Mouse (Mus musculus) heart, adult 18-20 months (tissue): Measurements from ENCODE around the gene Gm14226. TPM values are rescaled to one million over a fixed set of nuclear protein-coding genes. Genes with fewer than 3 reads are reported as not detected.
A peak's percentile ranks its signal among the peaks of the same experiment; 100 is the strongest.
"Not testable (repeated sequence)": the region's sequence is repeated elsewhere in the genome, so short reads cannot be mapped to it uniquely, and the experiment has no call there.

Source experiments
- DNase-seq, 2 experiments: peaks; one replicate each; pipeline ENCODE4 v3.0.0; 2021 to 2022; ENCODE audit warnings: mixed read lengths in 1 of 2
- long read RNA-seq, 2 experiments: library from polyadenylated mRNA; stranded (forward); transcript quantifications; one replicate each; pipeline ENCODE4 v2.0.0; 2021
- total RNA-seq, 2 experiments: library from RNA; stranded (reverse); gene quantifications; 2 replicates each; pipeline ENCODE4 v1.2.3; 2021

Gm14226 gene
- under 1 TPM; 0.15 to 0.20 TPM for total RNA-seq
- long read RNA-seq, experiment 1: 0 reads
- long read RNA-seq, experiment 2: 0 reads

DNA sequence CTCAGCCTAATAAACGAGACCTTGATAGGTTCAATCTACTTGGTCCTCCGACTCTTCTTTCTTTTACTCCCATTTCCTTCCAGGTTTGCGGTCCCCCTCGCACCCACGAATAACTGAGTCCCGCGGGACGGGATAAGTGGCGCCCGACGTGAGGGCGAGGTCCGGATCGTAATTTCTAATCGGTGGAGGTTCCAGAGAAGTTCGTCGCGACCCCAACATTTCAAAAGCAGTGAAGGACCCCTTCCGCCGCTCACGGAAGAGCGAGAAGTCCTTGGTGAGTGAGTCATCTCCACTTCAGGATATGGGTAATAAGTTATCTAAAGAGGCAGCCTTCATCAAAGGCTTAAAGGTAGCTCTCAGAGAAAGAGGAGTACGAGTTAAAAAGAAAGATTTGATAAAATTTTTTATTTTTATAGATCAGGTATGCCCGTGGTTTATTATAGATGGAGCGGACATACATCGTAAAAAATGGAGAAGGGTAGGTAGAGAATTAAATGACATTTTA is at the start of gene Gm14226:
Gene Gm14226, plus strand, starts transcription at position 16 of the 505 bp plus-strand sequence.
- peak in 1 of 2 experiments; percentile 19 for DNase-seq

DNA sequence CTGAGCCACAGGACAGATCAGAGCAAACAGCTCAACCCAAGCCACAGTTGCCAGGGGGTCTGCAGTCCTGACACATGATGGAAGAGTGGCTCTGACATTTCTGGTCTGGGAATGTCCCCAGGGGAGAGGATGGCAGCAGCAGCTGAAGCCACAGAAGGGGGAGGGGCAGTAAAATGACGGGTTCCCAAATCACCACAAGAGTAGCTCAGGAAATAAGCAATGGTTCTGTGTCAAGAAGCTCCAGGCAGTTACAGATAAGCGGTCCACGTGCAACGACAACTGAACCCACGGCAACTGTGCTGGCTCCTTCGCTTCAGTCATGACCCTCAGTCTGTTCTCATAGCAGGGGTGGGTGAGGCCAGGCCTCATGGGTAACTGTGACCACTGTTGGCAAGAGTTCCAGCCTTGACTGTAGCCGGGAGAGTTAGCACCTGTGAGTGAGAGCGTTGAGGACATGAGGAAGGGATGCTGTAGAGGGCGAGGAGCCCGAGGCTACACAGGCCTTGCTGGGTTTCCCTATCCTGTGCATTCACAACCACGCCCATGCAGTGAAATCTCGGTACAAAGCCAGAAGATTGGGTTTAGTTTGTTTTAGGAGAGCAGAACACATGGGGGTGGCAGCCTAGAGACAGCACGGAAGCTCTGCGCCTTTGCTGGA is 48.2 kb upstream of the Gm14226 start:
- DNase-seq: not testable (repeated sequence)

DNA sequence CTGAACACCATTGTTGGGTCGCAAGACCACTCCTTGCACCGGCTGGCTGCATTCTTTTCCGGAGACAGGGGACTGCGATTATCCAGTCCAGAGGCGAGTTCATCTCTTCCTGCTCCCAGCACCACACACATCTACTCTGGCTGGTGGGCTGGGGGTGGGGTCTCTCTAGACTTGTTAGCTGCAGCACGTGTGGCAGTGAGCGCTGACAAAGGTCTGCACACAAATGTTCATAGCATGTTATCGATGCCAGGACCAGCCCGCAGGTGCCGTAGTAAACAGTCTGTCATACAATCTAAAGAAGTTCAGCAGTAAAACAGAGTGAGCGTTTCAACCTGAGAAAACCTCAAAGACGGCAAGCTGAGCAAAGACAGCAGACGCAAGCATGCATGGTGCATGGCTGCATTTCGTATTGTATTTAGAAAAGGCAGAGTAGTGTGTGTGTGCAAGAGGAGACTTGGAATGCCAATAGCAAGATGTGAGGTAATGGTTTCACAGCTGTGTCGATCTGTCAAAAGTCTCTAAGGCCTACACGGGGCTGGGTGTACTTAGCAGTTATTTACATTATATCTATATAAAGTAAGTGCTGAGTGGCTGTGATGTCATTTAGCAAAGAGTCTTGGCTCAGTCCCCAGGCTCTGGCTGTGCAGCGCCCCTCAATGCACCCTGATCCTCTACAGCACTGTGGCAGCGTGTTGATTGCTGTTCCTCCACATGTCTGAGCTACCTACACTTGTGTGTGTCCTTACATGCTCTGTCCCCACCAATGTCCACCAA is 46.0 kb upstream of the Gm14226 start:
- DNase-seq: no peak

DNA sequence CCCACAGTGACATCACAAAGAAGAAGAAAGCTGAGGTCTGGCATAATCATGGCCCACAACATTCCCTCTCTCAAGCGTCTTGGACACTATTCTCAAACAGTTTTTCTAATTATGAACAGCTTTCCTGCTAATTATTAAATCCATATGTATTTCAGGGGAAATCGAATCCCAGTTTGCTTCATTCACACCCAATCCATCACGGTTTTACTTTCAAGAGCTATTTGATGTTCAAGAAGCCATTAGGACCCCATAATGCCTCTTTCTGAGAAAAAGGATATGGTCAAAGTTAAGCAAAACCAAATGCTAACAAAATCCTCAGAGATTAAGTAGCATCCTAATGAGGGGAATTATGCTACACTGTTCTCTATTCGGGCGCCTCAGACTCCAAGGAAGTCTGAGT is 45.1 kb upstream of the Gm14226 start:
- DNase-seq: no peak

DNA sequence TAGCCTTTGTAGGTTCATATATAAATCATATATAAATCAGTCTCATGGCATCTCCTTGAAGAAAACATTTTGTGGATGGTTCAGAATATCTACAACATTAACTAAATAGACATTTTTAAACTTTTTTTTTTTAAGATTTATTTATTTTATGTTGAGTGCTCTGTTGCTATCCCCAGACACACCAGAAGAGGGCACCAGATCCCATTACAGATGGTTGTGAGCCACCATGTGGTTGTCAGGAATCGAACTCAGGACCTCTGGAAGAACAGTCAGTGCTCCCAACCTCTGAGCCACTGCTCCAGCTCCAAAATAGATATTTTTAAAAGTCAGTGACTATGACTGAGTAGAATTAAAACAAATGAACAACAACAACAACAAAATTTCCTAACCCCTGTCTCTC is 31.5 kb upstream of the Gm14226 start:
- no peak for DNase-seq

DNA sequence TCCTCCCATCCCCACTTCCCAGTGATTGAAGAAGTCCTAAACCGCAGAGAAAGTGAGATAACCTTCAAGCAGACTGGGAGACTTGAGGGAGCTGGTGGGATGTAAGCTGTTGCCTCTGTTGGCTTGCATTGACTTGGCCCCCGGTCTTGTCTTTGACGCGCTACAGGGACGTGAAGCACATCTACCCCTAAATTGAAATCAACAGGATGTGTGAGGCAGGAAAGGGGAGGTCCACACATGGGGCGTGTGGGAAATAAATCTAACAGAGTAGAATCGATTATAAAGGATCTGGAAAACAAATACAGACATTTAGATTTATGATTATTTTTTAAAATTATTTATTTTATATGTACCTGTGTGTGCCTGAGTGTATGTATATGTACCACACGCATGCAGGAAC is 26.7 kb upstream of the Gm14226 start:
- peak in 1 of 2 experiments; percentile 3 for DNase-seq

DNA sequence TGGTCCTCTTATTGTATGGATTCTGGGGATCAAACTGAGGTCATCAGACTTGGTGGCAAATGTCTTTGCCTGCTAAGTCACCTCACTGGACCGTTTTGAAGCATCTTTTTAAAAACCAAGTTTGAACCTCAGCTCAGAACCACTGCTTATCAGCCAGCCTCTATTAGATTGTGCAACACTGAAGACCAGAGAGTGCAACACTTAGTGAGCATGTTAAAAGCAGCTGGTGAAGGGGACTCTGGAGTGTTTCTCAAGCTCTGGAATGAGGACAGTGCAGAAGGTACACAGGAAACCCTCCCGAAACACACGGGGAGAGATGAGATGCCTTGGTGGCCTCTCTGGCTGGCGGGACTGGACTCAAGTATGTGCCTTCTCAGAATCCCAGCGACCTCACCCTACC is 26.0 kb upstream of the Gm14226 start:
- DNase-seq: no peak

DNA sequence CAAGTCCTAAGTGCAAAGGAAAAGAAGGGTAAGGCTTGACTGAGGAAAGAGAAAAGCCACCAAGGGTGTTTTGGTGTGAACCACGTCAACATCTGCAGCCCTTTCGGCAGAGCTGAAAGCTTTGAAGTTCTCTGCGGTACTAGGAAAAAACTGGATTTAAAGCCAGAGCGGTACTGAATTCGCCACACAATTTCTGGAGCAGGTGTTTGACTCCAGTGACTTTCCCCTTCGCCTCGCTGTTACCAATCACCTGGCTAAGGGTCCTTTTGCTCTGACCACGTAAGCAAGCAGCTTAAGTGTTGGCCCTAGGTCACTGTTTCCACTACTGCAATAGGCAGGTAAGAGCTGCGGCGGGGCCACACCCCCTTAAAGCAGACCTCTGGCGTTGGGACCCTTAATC is 12.6 kb upstream of the Gm14226 start:
- no peak for DNase-seq

DNA sequence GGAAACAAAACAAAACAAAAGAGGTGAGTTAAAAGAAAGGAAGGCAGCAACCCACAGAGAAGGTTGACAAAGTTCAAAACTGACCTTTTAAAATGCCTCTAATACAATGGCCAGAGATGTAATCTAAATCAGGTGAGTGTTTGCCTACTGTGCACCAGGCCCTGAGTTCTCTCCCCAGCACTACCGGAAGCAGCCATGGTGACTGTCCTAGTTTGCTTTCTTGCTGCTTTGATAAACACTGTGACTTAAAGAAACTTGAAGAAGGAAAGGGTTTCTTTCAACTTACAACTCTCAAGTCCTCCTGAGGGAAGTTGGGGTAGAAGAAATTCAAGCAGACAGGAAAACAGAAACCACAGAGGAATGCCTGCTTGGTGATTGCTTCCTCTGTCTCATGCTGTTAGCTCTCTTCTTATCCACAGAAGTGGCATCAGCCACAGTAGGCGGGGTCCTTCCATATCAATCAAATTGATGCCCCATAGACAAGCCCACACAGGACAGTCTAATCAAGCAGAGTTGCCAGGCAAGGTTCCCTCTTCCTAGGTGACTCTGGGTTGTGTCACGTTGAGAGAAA is 6.9 kb upstream of the Gm14226 start:
- no peak for DNase-seq

DNA sequence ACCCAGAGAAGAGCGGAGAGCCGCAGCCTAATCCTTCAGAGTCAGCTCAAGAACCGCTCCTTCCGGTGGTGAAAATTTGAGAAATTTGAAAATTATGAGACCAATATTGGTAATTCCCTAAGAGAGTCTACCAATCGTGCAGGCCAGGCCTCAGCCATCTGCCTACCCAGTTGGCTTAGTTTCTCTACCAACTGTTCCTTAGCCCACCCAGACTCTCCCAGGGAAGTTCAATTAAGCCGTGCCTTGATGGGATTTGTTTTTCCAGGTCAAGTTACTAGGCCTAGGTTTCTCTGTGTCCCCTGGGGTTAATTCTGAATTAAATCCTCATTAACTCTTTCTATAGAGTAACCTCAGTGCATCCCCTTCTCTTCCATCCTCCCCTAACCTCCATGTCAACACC is 5.1 kb upstream of the Gm14226 start:
- no peak for DNase-seq

DNA sequence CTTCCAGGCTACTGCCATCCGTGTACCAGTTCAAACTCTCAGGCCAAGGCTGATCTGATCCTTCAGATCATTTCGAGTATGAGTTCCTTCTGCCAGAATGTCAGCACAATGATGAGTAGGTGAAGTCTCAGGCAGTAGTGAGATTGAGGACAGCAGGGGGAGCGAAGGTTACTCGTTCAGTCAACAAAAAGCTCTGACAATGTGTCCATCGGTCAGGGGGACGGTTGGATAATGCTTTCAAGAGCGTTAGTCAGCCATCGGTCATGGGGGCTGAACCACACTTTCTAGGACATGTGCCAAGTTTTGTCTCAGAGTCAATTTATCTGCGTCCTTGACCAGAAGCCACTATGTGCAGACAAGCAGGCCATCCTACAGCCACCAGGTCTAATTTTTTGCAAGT is 1.3 kb upstream of the Gm14226 start:
- not testable (repeated sequence) for DNase-seq

DNA sequence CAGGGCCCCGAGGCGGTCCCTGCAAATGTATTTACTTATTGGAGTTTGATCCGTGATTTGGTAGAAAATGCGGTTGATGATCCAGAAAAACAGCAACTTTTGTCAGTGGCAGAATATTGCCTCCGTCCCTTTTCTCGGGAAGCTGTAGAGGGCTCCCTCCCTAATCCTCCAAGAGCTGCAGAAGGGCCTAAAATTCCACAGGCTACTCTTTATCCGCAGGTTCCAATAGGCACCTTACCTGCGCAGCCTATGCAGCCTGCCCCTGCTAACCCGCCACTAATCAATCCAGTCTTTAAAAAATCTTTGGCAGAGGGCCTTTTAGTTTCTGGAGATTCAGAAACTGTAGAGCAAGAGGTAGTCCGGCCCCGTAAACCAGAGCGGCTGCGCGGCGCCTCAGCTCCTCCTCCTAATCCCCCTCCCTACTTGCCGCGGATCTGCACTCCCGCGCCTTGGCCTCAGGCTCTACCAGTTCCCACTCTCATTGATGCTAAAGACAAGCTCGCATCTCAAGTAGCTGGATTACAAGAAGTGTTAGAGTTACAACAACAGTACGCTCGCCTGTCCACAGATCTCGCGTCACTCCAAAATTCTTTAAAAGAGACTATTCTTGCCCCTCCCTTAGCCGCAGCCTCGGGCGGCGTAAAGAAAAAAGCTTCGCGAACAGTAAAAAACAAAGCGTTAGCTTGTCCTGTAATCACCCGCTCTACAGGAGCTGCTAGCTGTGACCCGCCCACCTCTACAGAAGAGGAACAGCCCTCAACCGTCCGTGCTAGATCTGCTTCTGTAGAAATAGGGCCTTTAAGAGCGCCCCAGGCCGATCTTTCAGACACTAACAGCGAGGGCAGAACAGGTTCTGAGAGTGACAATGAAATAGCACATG is 936 bp downstream of the Gm14226 start:
- DNase-seq: peak; percentile 73 to 77

DNA sequence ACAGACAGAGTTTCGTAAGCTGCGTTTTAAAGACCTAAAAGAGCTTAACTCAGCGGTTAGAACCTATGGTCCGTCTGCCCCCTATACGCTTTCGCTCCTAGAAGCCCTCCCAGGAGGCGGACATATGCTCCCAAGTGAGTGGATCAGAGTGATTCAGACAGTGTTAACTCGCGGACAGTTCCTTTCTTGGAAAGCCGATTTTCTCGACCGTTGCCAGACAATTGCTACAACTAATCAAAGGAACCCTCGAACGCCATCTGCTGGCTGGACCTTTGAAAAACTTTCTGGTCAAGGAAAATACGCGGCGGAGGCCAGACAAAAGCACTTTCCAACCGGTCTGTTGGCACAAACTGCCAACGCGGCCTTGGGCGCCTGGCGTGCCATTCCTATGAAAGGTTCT is 1.6 kb downstream of the Gm14226 start:
- peak; percentile 90 to 97 for DNase-seq

DNA sequence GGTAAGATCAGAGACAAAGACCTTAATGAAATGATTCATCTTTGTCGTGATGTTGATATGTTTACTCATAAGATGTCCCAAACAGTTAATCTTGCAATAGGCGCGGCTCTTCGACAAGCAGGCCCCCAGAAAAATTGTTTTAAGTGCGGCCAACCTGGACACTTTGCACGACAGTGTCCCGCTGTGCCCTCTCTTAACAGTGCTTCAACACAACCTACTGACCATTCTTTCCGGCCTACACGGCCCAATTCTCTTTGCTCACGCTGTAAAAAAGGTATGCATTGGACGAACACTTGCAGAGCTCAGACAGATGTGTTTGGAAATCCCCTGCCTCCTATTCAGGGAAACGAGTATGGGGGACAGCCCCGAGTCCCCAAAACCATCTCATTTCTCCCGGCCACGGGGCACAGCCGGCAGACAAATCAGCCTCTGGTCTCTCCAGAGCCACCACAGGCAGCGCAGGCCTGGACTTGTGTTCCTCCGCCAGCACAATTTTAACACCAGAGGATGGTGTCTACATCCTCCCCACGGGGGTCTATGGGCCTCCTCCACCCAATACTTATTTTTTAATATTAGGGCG is 2.3 kb downstream of the Gm14226 start:
- DNase-seq: not testable (repeated sequence)

DNA sequence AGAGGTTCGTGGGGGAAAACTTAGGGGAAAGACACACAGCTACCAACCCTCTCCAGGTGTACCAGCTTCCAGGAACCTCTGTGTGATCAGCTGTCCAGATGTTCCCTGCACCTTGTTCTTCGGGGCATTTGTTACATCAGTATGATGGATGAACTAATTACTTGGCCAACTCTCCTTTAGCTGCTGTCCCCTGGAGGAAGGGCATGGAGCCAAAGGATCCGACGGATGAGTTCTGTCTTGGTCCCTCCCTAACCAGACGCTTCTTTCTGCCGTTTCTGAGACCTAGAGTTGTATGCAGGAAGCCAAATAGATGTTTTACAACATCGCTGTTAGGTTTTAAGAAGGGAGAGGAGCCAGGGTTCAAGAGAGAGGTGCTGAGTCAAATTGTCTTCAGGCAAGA is 12.8 kb downstream of the Gm14226 start:
- DNase-seq: no peak

DNA sequence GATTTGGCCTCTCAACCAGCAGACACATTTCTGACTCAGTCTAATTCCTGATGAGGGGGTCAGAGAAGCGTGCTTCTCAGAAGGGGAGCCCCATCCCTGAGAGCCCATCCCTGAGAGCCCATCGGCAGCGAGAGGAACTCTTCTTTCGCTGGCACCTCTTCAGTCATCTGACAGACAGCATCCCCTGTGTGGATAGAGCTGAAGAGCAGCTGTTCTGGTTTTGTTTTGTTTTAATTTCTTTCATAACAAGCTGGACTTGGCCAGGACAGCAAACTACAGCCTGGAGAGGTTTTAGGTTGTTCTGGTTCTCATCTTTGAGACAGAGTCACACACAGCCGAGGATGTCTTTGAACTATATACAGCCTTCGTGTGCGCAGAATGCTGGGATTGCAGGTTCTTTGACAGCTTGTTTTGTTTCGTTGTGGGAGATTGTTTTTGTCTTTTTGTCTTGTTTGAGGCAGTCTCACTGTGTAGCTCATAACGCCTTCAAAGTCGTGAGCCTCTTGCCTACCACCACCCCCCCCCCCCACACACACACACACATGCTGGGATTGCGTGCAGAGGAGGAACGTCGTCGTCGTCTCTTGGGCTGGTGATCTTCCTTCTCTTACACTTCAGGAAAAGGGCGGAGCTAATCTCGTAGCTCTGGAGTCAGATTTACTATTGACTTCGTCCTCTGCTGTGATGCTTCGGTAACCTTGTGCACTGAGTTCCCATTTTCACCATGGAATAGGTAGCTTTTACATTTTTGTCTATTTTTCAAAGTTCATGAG is 15.1 kb downstream of the Gm14226 start:
- no peak for DNase-seq

DNA sequence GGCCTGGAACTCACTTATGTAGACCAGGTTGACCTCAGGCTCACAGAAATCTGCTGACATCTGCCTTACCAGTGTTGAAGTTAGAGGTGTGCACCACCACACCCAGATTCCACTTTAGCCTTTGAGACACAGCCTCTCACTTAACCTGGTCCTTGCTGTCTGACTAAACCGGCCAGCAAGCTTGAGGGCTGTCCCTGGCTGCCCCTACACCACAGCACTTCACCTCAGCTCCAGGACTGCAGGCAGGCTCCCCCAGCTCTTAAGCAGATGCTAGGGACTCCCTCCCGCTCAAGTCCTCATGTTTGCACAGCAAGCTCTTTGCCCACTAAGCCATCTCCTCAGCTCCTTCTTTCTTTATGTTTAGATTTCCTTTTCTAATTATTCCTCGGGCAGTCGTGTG is 21.9 kb downstream of the Gm14226 start:
- DNase-seq: no peak

DNA sequence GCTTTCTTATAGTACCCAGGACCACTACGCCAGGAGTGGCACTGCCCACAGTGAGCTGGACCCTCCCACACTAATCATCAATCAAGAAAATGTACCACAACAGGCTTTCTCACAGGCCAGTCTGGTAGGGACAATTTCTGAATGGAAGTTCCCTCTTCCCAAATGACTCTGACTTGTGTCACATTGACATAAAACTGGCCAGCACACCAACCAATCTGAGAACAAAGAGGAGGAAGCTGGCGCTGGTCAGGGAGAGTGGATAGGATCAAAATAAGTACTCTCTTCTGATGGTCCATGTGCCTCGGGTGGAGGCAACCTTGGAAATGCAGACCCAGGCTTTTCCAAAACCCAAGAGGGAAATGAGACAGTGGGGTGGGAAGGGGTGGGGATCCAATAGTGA is 26.5 kb downstream of the Gm14226 start:
- DNase-seq: peak in 1 of 2 experiments; percentile 16

DNA sequence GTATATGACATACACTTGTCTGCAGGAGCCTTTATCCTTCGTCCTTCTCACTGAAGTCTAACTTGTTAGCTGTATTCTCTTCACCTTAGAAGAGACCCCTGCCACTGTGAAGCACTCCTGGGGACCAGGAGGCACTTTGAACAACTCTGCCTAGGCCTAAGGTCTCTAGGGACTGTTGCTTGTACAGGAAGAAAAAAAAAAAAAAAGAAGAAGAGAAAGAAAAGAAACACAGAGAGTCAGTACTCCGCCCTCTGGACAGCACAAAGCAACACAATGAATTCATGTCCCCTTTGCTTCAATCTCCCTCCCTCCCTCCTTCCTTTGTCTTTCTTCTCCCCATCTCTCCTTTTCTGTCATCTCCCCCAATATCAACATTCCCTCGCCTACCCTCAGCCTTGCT is 27.0 kb downstream of the Gm14226 start:
- no peak for DNase-seq

DNA sequence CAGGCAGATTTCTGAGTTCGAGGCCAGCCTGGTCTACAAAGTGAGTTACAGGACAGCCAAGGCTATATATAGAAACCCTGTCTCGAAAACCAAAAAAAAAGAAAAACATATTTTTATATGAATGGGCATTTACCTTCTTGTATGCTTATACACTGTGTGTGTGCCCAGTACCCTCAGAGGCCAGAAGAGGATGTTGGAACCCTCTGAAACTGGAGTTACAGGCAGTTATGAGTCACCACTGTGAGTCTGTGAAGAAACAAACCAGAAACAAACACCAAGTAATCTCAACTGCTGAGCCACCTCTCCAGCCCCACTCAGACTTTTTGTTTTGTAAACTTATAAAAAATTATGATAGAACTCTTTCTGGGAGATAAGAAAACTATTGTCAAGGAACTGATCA is 28.7 kb downstream of the Gm14226 start:
- no peak for DNase-seq
